Mouse (Mus musculus) G1E (cell line): ENCODE data around the gene Crtc1.

ENCODE experiments used
- CTCF ChIP-seq: IDR thresholded peaks from 2 replicates; pipeline ENCODE4 v1.5.1; 2012; ENCODE audit warnings: low read depth, low read length, inconsistent platforms, mixed read lengths
- GATA1 ChIP-seq: IDR thresholded peaks from 2 replicates; pipeline ENCODE4 v1.6.1; 2012; ENCODE audit warnings: borderline replicate concordance, low read length, inconsistent platforms, mixed read lengths
- GATA2 ChIP-seq: IDR thresholded peaks from 2 replicates; pipeline ENCODE4 v1.6.1; 2012; ENCODE audit warnings: low read depth, low read length, inconsistent platforms, borderline replicate concordance
- POLR2AphosphoS5 ChIP-seq: IDR thresholded peaks from 2 replicates; pipeline ENCODE4 v1.6.1; 2012; ENCODE audit warnings: low read depth, low read length, inconsistent platforms; ENCODE audit not compliant: insufficient replicate concordance
- TAL1 ChIP-seq: conservative IDR thresholded peaks from 2 replicates; pipeline ENCODE4 v1.6.1; 2012; ENCODE audit warnings: low read depth, low read length, inconsistent platforms, mixed read lengths

DNA sequence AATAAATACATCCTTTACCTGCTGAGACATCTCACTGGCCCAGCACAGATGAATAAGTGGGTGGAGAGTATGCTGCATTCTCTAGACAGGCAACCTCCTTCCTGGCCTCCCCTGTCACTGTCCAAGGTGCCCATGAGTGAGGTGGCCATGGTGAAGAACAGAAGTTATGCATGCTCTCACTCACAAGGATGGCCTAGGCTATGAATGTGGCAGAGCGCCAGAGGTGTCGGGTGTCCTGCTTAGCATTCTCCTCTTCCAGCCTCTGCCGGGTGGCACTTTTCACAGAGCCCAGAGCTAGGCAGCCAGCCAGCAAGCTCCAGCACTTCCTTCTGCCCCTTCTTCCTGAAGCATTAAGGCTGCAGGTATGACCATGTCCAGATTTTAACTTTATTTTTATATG is 80.0 kb downstream of the Crtc1 start:
- TF ChIP-seq GATA1 (no peak), CTCF (no peak), POLR2AphosphoS5 (no peak), TAL1 (no peak), GATA2 (no peak)
